Mouse (Mus musculus) stomach, embryonic 14.5 days (tissue): ENCODE results near the gene Rap1gds1. TPM values are rescaled to one million over a fixed set of nuclear protein-coding genes. Genes with fewer than 3 reads are reported as not detected.

Source experiments
- ATAC-seq: fragments of 200-750 bp; cut with Nextera tagmentation; 2 replicates; pipeline ENCODE4 v1.8.0; 2017; ENCODE audit warnings: low read depth, moderate TSS enrichment; ENCODE audit not compliant: insufficient number of reproducible peaks, insufficient read depth, low FRiP score
- H3K27ac ChIP-seq: fragments of 300-500 bp; sonication (generic); 2 replicates; pipeline ENCODE4 v1.5.1; 2014; ENCODE audit warnings: mild to moderate bottlenecking, low read length, moderate library complexity, mixed read lengths
- H3K27me3 ChIP-seq: fragments of 300-500 bp; sonication (generic); 2 replicates; pipeline ENCODE4 v1.6.1; 2014; ENCODE audit warnings: low read length, control low read depth, mixed read lengths; ENCODE audit not compliant: control insufficient read depth, insufficient read depth
- H3K36me3 ChIP-seq: fragments of 300-500 bp; sonication (generic); 2 replicates; pipeline ENCODE4 v1.6.1; 2014; ENCODE audit warnings: mild to moderate bottlenecking, control low read depth, low read length, moderate library complexity, mixed read lengths; ENCODE audit not compliant: control insufficient read depth, insufficient read depth
- H3K4me1 ChIP-seq: fragments of 300-500 bp; sonication (generic); 2 replicates; pipeline ENCODE4 v1.6.1; 2014; ENCODE audit warnings: low read length, control low read depth, mixed read lengths; ENCODE audit not compliant: control insufficient read depth, insufficient read depth
- H3K4me2 ChIP-seq: fragments of 300-500 bp; sonication (generic); replicated peaks from 2 replicates; pipeline ENCODE4 v1.6.1; 2014; ENCODE audit warnings: low read depth, low read length, control low read depth
- H3K4me3 ChIP-seq: fragments of 300-500 bp; sonication (generic); 2 replicates; pipeline ENCODE4 v1.5.1; 2014; ENCODE audit warnings: low read depth, low read length, control low read depth
- H3K9ac ChIP-seq: fragments of 300-500 bp; sonication (generic); replicated peaks from 2 replicates; pipeline ENCODE4 v1.6.1; 2014; ENCODE audit warnings: low read depth, mild to moderate bottlenecking, control low read depth, low read length, moderate library complexity, mixed read lengths
- H3K9me3 ChIP-seq: fragments of 300-500 bp; sonication (generic); 2 replicates; pipeline ENCODE4 v1.6.1; 2016; ENCODE audit warnings: low read depth, low read length, control low read depth; ENCODE audit not compliant: control insufficient read depth
- WGBS: fragments of 180-500 bp; shearing (Covaris S2); extraction: QIAGEN DNeasy Blood & Tissue Kit; methylation state at CpG from one replicate; pipeline ENCODE4 v1.1.7; 2014; 5-methylcytosine and 5-hydroxymethylcytosine counted together
- polyA plus RNA-seq: library from polyadenylated mRNA; unstranded; fragments of >200 nt; fragmentation: Nextera tagmentation; extraction: Ambion mirVana; gene quantifications from 2 replicates; pipeline ENCODE4 v1.2.1, GENCODE M21; 2014

Gene Rap1gds1
- polyA plus RNA-seq, 1 experiment from 2014 or later, result 51.6 TPM

DNA sequence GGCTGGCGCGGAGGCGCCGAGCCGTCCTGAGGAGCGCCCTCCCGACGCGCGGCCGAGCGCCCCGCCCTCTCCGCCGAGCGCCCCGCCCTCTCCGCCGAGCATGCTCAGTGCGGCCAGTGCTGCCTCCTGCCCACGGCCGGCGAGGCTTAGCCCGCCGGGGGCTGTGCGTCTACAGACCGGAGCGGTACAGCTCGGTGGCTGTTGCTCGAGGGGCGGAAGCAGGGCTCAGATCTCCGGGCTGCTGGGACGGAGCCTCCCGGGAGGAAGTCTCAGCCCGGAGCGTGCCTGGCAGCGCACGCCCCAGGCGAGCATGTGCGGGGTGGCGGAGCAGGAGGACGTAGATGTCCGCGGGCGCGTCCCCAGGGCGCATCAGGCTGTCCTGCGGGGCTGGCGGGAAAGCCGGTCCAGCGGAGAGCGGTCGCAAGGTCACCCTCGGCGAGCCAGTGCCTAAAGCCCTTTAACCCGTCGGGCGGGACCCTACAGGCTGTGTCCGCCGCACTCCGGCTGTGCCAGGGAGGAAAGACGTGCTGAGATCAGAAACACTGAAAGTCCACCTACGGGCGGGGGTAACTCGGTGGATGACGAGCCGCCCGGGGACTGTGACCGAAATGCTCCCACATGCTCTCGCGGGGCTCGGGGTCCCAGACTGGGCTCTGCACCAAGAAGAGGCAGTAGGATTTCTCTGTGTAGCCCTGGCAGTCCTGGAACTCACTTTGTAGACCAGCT is 495 bp upstream of the Rap1gds1 start:
- no peaks in the 10 kb centered on the region for H3K36me3 ChIP-seq
- peaks cover 4% of the 10 kb centered on the region; the same call in 1 of the 2 replicates for H3K4me1 ChIP-seq
- H3K4me3 ChIP-seq, result peak overlapping the region; percentile 84
- ATAC-seq, result peak; percentile 98
- peak overlapping the region; percentile 86 for H3K27ac ChIP-seq
- H3K9ac ChIP-seq, result peak overlapping the region; percentile 79
- no peaks in the 10 kb centered on the region for H3K9me3 ChIP-seq
- H3K4me2 ChIP-seq, result peak overlapping the region; percentile 82
- no peaks in the 10 kb centered on the region for H3K27me3 ChIP-seq
- WGBS, result under 1% methylated on average over 53 of the region's 72 CpGs

DNA sequence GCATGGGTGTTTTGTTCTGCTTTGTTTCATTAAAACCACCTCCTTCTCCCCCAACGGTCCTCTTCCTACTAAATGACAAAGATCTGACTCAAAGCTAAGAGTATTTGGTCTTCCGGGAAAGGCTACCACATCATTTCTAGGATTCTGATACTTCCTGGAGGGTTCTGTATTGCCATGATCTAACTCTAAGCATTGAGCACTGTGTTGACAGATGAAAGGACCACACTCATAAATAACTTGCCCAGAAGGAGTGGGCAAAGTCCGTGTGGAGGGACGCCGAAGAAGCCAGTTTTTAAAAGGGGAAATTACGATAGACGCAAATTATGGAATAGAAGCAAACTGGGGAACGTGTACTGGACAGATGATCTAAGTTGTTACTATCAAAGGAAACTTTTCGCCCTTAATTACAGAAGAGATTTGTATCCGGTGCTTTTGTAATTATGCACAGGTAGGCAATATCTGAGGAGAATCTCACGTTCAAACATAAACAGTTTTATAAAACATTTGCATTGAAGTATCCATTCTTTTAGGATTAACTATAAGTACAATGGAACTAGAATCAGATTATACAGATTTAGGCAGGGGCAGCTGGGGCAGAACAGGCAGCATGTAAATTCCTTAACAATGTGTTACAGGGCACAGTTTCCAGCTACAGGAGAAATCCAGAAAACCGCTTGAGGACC is 1.1 kb downstream of the Rap1gds1 start:
- ATAC-seq, result no peak
- 3% methylated on average over 12 of the region's 12 CpGs for WGBS
- Histone ChIP-seq H3K4me1 (peaks cover 6% of the 10 kb centered on the region), H3K36me3 (no peaks in the 10 kb centered on the region), H3K27ac (peak overlapping the region; percentile 97), H3K4me3 (peak overlapping the region; percentile 84), H3K4me2 (peak overlapping the region; percentile 52), H3K27me3 (no peaks in the 10 kb centered on the region), H3K9ac (peak overlapping the region; percentile 92), H3K9me3 (no peaks in the 10 kb centered on the region)

DNA sequence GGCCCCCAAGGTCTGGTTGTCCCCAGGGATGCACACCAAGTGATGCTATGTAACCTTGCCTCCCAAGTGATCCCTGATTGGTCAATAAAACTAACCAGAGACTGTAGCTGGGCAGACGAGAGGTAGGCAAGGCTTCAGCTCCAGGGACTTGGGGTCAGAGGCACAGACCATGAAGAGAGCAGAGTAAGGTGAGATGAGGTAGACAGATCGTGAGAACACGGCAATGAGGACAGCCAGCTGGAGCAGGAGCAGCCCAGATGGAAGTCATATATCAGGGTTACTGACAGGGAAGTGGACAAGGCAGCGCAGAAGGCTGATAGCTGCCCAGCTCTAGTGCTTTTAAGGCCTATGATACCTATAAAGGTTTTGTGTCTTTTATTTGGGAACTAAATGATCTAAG is 5.5 kb downstream of the Rap1gds1 start:
- Histone ChIP-seq H3K4me1 (peaks cover 6% of the 10 kb centered on the region), H3K4me2 (no peak overlapping the region), H3K27ac (no peak overlapping the region), H3K9ac (no peak overlapping the region), H3K4me3 (no peak overlapping the region), H3K9me3 (no peaks in the 10 kb centered on the region), H3K36me3 (no peaks in the 10 kb centered on the region), H3K27me3 (no peaks in the 10 kb centered on the region)
- ATAC-seq, result no peak
- 27% methylated on average over 4 of the region's 4 CpGs for WGBS

DNA sequence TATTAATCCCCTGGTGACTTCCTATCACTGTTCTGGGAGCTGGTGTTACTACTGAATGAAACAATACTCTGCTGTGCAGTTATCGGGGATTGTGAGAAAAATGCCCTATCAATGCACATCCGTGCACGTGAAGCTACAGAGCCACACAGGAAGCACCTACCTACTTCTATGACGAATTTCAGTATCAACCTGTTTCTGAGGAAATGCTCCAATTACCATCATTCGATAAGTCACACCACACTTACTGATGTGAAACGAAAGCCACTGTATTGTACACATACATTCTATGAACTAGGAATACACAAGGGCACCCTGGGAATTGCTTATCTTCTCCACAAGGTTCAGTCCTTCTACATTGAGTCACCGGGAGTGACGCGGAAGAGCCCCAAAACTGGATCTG is 10.9 kb downstream of the Rap1gds1 start:
- 94% methylated on average over 9 of the region's 9 CpGs for WGBS
- H3K9ac ChIP-seq, result no peak overlapping the region

DNA sequence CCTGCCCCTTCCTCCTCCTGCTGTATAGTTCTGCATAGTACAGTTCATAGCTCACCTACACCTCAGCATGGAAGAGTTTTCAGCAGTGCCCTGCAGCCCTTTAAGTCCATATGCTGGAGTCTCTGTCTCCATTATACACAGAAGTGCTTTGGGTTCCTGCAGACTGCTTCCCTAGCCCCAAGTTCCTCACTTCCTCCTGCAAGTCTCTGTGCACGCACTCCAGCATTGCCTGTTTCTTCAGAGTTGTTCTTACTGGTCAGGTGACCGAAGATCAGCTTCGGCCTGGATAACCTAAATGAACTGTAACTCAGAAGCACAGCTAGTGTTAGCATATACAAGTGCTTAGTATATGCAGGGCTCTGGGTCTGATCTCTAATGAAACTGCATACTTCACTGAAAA is 12.9 kb downstream of the Rap1gds1 start:
- Histone ChIP-seq H3K4me3 (no peak overlapping the region), H3K27me3 (no peaks in the 10 kb centered on the region), H3K9ac (no peak overlapping the region), H3K4me2 (no peak overlapping the region), H3K27ac (no peak overlapping the region), H3K4me1 (no peaks in the 10 kb centered on the region), H3K36me3 (no peaks in the 10 kb centered on the region; the same call in 1 of the 2 replicates), H3K9me3 (no peaks in the 10 kb centered on the region)
- 77% methylated on average over 3 of the region's 3 CpGs for WGBS
- no peak for ATAC-seq

More for the DNA sequence above, 10.9 kb downstream of the Rap1gds1 start:
- H3K27me3 ChIP-seq, result no peaks in the 10 kb centered on the region
- no peak overlapping the region for H3K27ac ChIP-seq
- no peaks in the 10 kb centered on the region for H3K9me3 ChIP-seq
- H3K4me1 ChIP-seq, result no peaks in the 10 kb centered on the region
- H3K36me3 ChIP-seq, result no peaks in the 10 kb centered on the region; the same call in 1 of the 2 replicates
- no peak overlapping the region for H3K4me3 ChIP-seq
- ATAC-seq, result no peak
- no peak overlapping the region for H3K4me2 ChIP-seq

DNA sequence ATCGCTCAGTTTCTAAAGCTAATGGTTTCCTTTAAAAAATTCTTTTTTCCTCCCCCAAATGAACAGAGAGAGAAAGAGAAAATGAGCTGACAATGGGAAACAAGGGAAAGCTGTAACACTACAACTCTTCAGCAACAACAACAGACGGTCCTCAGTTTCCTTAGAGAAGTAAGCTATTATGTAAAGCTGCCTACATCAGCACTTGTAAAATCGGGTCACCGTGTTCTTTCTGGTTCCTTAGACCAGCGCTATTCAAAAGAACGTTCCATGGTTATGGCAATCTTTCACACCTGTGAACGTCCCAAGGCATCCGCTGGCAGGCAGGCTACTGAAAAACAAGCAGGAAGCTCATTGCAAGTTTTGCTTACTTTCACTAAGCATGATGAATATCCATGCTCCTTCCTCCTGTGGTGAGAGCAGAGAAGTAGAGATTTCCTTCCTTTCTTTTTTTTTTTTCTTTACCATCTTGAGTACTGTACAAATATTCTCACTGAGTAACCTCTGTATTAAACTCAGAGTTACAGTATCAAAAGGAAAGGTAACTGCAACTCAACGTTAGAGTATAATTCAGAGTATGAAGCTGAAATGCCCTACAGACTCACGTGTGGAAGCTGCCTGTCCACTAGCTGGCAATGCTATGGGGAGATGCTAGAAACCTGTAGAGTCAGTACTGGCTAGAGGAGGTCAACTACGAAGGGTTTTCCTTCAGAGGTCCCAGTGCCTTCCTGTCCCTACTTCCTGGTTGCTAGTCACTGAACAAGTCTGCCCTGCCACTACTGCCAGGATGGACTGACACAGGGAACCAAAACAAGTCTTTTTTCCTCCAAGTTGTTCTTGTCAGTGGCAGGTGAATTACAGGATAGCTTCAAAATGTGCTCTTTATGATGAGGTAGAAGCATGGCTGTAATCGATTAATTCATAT is 26.0 kb downstream of the Rap1gds1 start:
- H3K4me3 ChIP-seq, result no peak overlapping the region
- ATAC-seq, result no peak

DNA sequence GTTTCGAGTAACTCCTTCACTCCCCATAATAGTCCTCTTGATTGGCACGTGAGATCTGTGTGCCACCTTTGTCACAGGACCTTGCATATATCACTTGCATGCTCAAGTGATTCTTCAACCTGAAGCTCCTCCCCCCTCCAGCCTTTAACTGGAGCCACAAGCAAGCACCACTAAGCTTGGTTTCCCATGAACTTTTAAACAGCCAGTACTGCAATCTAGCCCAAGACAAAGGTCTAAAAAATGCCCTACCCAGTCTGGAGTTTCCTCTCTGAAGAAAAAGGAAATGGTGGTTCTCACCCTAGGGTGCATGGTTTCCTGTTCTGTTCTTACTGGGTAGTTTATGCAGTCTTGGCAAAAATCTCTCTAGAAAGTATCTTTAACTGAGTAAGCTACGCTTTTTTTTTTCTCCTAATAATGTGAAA is 32.6 kb downstream of the Rap1gds1 start:
- no peak for ATAC-seq
- Histone ChIP-seq H3K4me3 (no peak overlapping the region), H3K36me3 (no peaks in the 10 kb centered on the region), H3K9ac (no peak overlapping the region), H3K4me2 (no peak overlapping the region), H3K9me3 (no peaks in the 10 kb centered on the region), H3K4me1 (no peaks in the 10 kb centered on the region), H3K27me3 (no peaks in the 10 kb centered on the region), H3K27ac (no peak overlapping the region)
- WGBS, result 83% methylated on average over 3 of the region's 3 CpGs

More for the DNA sequence above, 26.0 kb downstream of the Rap1gds1 start:
- no peaks in the 10 kb centered on the region for H3K9me3 ChIP-seq
- H3K36me3 ChIP-seq, result peaks cover 5% of the 10 kb centered on the region; the same call in 1 of the 2 replicates
- no peak overlapping the region for H3K27ac ChIP-seq
- H3K4me2 ChIP-seq, result no peak overlapping the region
- no peaks in the 10 kb centered on the region for H3K4me1 ChIP-seq
- 92% methylated on average over 12 of the region's 12 CpGs for WGBS
- H3K27me3 ChIP-seq, result no peaks in the 10 kb centered on the region
- no peak overlapping the region for H3K9ac ChIP-seq

DNA sequence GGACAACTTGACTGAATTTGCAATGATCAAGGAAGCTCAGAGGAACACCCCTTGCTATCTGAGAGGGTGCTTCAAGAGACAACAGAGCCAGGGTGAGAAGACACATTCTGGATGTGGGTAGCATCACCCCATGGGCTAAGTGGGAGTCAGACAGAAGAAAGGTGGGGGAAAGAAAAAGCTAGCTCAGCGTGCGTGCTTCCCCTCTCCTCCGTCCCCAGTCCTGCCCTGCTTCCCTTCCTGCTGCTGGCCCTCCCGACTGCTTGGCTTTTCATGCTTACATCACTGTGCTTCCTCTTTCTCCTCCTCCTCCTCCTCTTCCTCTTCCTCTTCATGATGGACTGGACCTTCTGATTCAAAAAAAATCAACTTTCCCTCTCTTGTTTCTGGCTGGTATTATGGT is 33.1 kb downstream of the Rap1gds1 start:
- Histone ChIP-seq H3K27me3 (no peaks in the 10 kb centered on the region), H3K4me3 (no peak overlapping the region), H3K9ac (no peak overlapping the region), H3K36me3 (no peaks in the 10 kb centered on the region), H3K4me2 (no peak overlapping the region), H3K4me1 (no peaks in the 10 kb centered on the region), H3K27ac (no peak overlapping the region), H3K9me3 (no peaks in the 10 kb centered on the region)
- no peak for ATAC-seq
- 89% methylated on average over 4 of the region's 4 CpGs for WGBS
